In genomic region chr7:46279946-46280345, GRCm38 (mm10) we compare ENCODE assay signal across 10 mouse cellular contexts. TPM values are rescaled to one million over a fixed set of nuclear protein-coding genes. Genes with fewer than 3 reads are reported as not detected.
DNase-seq lines count a peak whose midpoint lies in the region; ATAC-seq lines count a peak whose summit lies in the region.
"Had no signal": no experiment of that assay in that cellular context is flagged by ENCODE, and none has a peak within 500 bp of the region (broad histone marks: within the 10 kb centered on the region; RNA-seq: fewer than 3 reads in every experiment).

No protein-coding gene starts in this region.

- H3K27ac ChIP-seq in midbrain, embryonic 11.5 days (ENCODE audit: low read depth, low read length), result no peak overlapping the region
- H3K27ac ChIP-seq in midbrain, embryonic 15.5 days, result no peak overlapping the region
- no peak overlapping the region for H3K27ac ChIP-seq in hindbrain, embryonic 16.5 days (ENCODE audit: low read depth, low read length)
- no peak overlapping the region for H3K27ac ChIP-seq in limb, embryonic 10.5 days
- H3K27ac ChIP-seq: heart, embryonic 15.5 days; neural tube, embryonic 13.5 days had no signal

- no peak overlapping the region for H3K4me2 ChIP-seq in midbrain, embryonic 11.5 days
- H3K4me2 ChIP-seq in midbrain, embryonic 15.5 days, result no peak overlapping the region
- H3K4me2 ChIP-seq in hindbrain, embryonic 16.5 days (ENCODE audit: low read length), result no peak overlapping the region
- H3K4me2 ChIP-seq: heart, embryonic 15.5 days; neural tube, embryonic 13.5 days had no signal

- H3K27me3 ChIP-seq in midbrain, embryonic 11.5 days (ENCODE audit: control insufficient read depth, insufficient read depth, low read length), result no peaks in the 10 kb centered on the region
- H3K27me3 ChIP-seq in midbrain, embryonic 15.5 days (replicated peaks), result no peaks in the 10 kb centered on the region
- no peaks in the 10 kb centered on the region for H3K27me3 ChIP-seq in hindbrain, embryonic 16.5 days (replicated peaks; ENCODE audit: control insufficient read depth, insufficient read depth, low read length)
- peaks cover 32% of the 10 kb centered on the region; the same call in 1 of the 2 replicates for H3K27me3 ChIP-seq in limb, embryonic 10.5 days (ENCODE audit: low read depth, poor library complexity, severe bottlenecking)
- H3K27me3 ChIP-seq: neural tube, embryonic 13.5 days had no signal

- ATAC-seq in midbrain, embryonic 11.5 days (ENCODE audit: low FRiP score), result peak; percentile 40; the same call in 1 of the 2 replicates
- no peak for ATAC-seq in midbrain, embryonic 15.5 days (replicated peaks)
- ATAC-seq in hindbrain, embryonic 16.5 days, result 0 out of 2 replicates have a peak, but pooled peaks have one; percentile 27

- no peaks in the 10 kb centered on the region for H3K4me1 ChIP-seq in midbrain, embryonic 11.5 days (ENCODE audit: control insufficient read depth, insufficient read depth, low read length)
- no peaks in the 10 kb centered on the region for H3K4me1 ChIP-seq in midbrain, embryonic 15.5 days
- H3K4me1 ChIP-seq in hindbrain, embryonic 16.5 days (ENCODE audit: control insufficient read depth, insufficient read depth, low read depth, low read length), result peaks cover 2% of the 10 kb centered on the region
- H3K4me1 ChIP-seq in limb, embryonic 10.5 days, result no peaks in the 10 kb centered on the region

- H3K36me3 ChIP-seq in midbrain, embryonic 11.5 days (ENCODE audit: control insufficient read depth, insufficient read depth, low read length), result no peaks in the 10 kb centered on the region
- H3K36me3 ChIP-seq in midbrain, embryonic 15.5 days (replicated peaks), result no peaks in the 10 kb centered on the region
- H3K36me3 ChIP-seq in hindbrain, embryonic 16.5 days (ENCODE audit: control insufficient read depth, insufficient read depth, low read length), result no peaks in the 10 kb centered on the region
- no peaks in the 10 kb centered on the region for H3K36me3 ChIP-seq in limb, embryonic 10.5 days
- H3K36me3 ChIP-seq: heart, embryonic 15.5 days; neural tube, embryonic 13.5 days had no signal

- peak; percentile 96 for DNase-seq in midbrain, embryonic 11.5 days (ENCODE audit: low spot score, missing footprints)
- peak; percentile 46 for DNase-seq in WW6 (ENCODE audit: low read depth, low spot score)
- DNase-seq in cerebellum, postnatal 10 days, result peak; percentile 90 to 95
- DNase-seq in limb, embryonic 10.5 days (ENCODE audit: low spot score), result peak; percentile 74
- peak; percentile 55 to 80 for DNase-seq in right cerebral cortex, postnatal 10 days (ENCODE audit: low spot score in 2 of 2)
- no peak for DNase-seq in ovary, postnatal 36 days (ENCODE audit: low spot score)

- no peak overlapping the region for H3K9ac ChIP-seq in midbrain, embryonic 11.5 days (ENCODE audit: low read length)
- H3K9ac ChIP-seq in midbrain, embryonic 15.5 days, result no peak overlapping the region
- no peak overlapping the region for H3K9ac ChIP-seq in hindbrain, embryonic 16.5 days (ENCODE audit: low read depth, low read length)
- H3K9ac ChIP-seq: heart, embryonic 15.5 days; neural tube, embryonic 13.5 days had no signal

- H3K9me3 ChIP-seq in midbrain, embryonic 11.5 days (ENCODE audit: control insufficient read depth, low read length), result no peaks in the 10 kb centered on the region
- no peaks in the 10 kb centered on the region for H3K9me3 ChIP-seq in midbrain, embryonic 15.5 days
- no peaks in the 10 kb centered on the region for H3K9me3 ChIP-seq in hindbrain, embryonic 16.5 days (ENCODE audit: control insufficient read depth, low read length)
- H3K9me3 ChIP-seq in limb, embryonic 10.5 days (replicated peaks), result no peaks in the 10 kb centered on the region
- H3K9me3 ChIP-seq: heart, embryonic 15.5 days; neural tube, embryonic 13.5 days had no signal

- H3K4me3 ChIP-seq in midbrain, embryonic 11.5 days (ENCODE audit: low read depth, low read length), result no peak overlapping the region
- H3K4me3 ChIP-seq in midbrain, embryonic 15.5 days, result no peak overlapping the region
- no peak overlapping the region for H3K4me3 ChIP-seq in hindbrain, embryonic 16.5 days (ENCODE audit: low read length)
- H3K4me3 ChIP-seq in limb, embryonic 10.5 days, result no peak overlapping the region
- H3K4me3 ChIP-seq: heart, embryonic 15.5 days; neural tube, embryonic 13.5 days had no signal

- WGBS in midbrain, embryonic 11.5 days, result 15% methylated on average over 6 of the region's 6 CpGs
- 17% methylated on average over 6 of the region's 6 CpGs for WGBS in midbrain, embryonic 15.5 days
- 17% methylated on average over 6 of the region's 6 CpGs for WGBS in hindbrain, embryonic 16.5 days
- 27% methylated on average over 6 of the region's 6 CpGs for WGBS in limb, embryonic 10.5 days

RNA-seq across cellular contexts. Expression of gene Otog, which starts 39.2 kb away (rescaled TPM):
- polyA plus RNA-seq in midbrain, embryonic 11.5 days (2014; fragmentation: Nextera tagmentation; extraction: Ambion mirVana), result not detected in 2 replicates
- 0.11 TPM in 1 of 2 replicates, not detected in the other for polyA plus RNA-seq in midbrain, embryonic 15.5 days (2015; fragmentation: Nextera tagmentation; extraction: Ambion mirVana)
- polyA plus RNA-seq in hindbrain, embryonic 16.5 days (2015; fragmentation: Nextera tagmentation; extraction: Ambion mirVana), result 0.03 and 0.06 TPM in 2 replicates
- 0.01 TPM in 1 of 2 replicates, not detected in the other for polyA plus RNA-seq in limb, embryonic 10.5 days (2016; fragmentation: Nextera tagmentation; extraction: Ambion mirVana)
- polyA plus RNA-seq: heart, embryonic 15.5 days; neural tube, embryonic 13.5 days had no signal

RNA-seq across cellular contexts. Expression of gene Ush1c, which starts 41.6 kb away (rescaled TPM):
- 2.6 and 2.8 TPM in 2 replicates for polyA plus RNA-seq in midbrain, embryonic 11.5 days (2014; fragmentation: Nextera tagmentation; extraction: Ambion mirVana)
- polyA plus RNA-seq in midbrain, embryonic 15.5 days (2015; fragmentation: Nextera tagmentation; extraction: Ambion mirVana), result 1.9 and 2.3 TPM in 2 replicates
- polyA plus RNA-seq in hindbrain, embryonic 16.5 days (2015; fragmentation: Nextera tagmentation; extraction: Ambion mirVana), result 2.5 and 2.6 TPM in 2 replicates
- 5.2 and 5.9 TPM in 2 replicates for polyA plus RNA-seq in limb, embryonic 10.5 days (2016; fragmentation: Nextera tagmentation; extraction: Ambion mirVana)
